Mouse (Mus musculus) cerebellum, adult 2 months (tissue): ENCODE measurements around the gene Mrrf. TPM values are rescaled to one million over a fixed set of nuclear protein-coding genes. Genes with fewer than 3 reads are reported as not detected.

Experiments used
- DNase-seq, 2 experiments: peaks; one replicate each; pipeline ENCODE4 v3.0.0; 2021
- H3K27ac ChIP-seq: fragments of 200-500 bp; 2 replicates; pipeline ENCODE4 v1.5.1; 2012; ENCODE audit warnings: low read length, control low read depth, inconsistent platforms; ENCODE audit not compliant: insufficient read depth
- H3K27me3 ChIP-seq: fragments of 200-500 bp; 2 replicates; pipeline ENCODE4 v1.6.1; 2012; ENCODE audit warnings: inconsistent platforms, mild to moderate bottlenecking, low read length, moderate library complexity; ENCODE audit not compliant: control insufficient read depth, insufficient read depth
- H3K4me1 ChIP-seq: fragments of 200-500 bp; 2 replicates; pipeline ENCODE4 v1.6.1; 2011; ENCODE audit warnings: low read length; ENCODE audit not compliant: control insufficient read depth, insufficient read depth
- H3K4me3 ChIP-seq: fragments of 200-500 bp; replicated peaks from 2 replicates; pipeline ENCODE3; 2011; ENCODE audit warnings: mild to moderate bottlenecking, low read depth, low read length, control low read depth; ENCODE audit not compliant: insufficient read depth
- CTCF ChIP-seq: fragments of 200-500 bp; IDR thresholded peaks from 2 replicates; pipeline ENCODE4 v1.5.1; 2011; ENCODE audit warnings: low read depth, mild to moderate bottlenecking, control low read depth, low read length, moderate library complexity, borderline replicate concordance; ENCODE audit not compliant: insufficient read depth
- POLR2A ChIP-seq: fragments of 200-500 bp; IDR thresholded peaks from 2 replicates; pipeline ENCODE4 v1.6.1; 2011; ENCODE audit warnings: low read length, control low read depth, borderline replicate concordance; ENCODE audit not compliant: insufficient read depth
- WGBS: fragments of 180-500 bp; shearing (Covaris S2); methylation state at CpG from one replicate; pipeline ENCODE4 v1.1.7; 2018; 5-methylcytosine and 5-hydroxymethylcytosine counted together
- polyA plus RNA-seq: library from polyadenylated mRNA; depleted of rRNA; stranded (reverse); fragments of >200 nt; gene quantifications from 2 replicates; pipeline ENCODE4 v1.2.3, GENCODE M21; 2012

Mrrf gene
- polyA plus RNA-seq, 1 experiment, result 25.1 TPM

DNA sequence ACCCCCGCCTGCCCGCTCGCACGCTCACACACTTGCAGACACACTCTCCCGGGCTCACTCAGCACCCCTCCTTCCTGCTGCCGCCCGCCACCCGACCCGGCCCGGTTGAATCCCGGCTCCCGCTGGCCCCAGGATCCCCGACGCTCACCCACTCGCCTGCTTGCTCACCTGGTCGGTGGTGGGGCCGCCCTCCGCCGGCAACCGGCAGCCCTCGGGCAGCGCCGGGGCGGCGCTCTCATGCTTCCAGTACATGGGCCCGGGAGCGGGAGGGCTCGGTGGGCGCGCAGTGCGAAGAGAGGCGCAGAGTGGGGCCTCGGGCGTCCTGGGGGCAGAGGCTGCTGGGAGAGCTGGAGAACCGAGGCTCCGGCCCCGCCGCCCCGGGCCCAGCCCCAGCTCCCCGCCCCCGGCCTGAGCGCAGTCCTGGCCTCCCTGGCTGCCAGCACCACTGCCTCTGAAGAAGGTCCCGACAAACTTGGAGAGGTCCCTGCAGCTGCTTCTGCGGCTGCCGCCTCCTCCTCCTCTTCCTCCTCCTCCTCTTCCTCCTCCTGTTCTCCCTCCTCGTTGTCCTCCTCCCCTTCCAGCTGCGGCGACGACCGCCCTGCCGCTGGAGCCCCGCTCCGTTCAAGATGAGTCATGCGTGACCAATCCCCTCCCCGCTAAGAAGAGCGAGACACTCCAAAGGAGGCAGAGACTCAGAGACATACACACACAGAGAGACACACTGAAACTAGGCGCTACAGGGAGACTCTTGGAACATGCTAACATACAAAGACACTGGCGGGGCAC lies 31.0 kb upstream of the Mrrf start, which contains the start of gene Lhx6:
TSS of gene Lhx6 (minus strand) at position 453 of the 786 bp plus-strand sequence.
- Histone ChIP-seq H3K4me1 (peaks cover 5% of the 10 kb centered on the region), H3K27me3 (peaks cover 12% of the 10 kb centered on the region; the same call in 1 of the 2 replicates), H3K4me3 (no peak within 1 kb of the TSS), H3K27ac (no peak within 1 kb of the TSS)
- TF ChIP-seq CTCF, result no peak
- no peak for TF ChIP-seq POLR2A
- whole genome bisulfite sequencing, result 2% methylated on average over 58 of the region's 58 CpGs
- no peak for DNase-seq

DNA sequence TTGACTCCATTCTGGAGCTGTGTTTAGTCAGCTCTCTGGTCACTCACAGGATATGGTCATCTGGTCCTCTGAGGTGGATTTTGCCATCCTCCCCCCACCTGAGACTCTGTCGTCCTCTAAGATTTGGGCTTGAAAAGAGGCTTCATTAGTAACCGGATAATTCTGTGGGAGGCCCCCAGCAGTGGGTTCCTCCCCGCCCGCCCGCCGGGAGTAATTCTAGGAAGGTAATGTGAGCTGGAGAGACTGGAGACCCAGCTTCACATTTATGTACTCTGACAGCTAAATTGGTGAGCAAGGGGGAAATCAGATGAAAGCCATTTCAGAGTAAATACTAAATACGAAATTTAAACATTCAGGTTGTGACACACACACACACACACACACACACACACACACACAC lies 27.6 kb upstream of the Mrrf start:
- Histone ChIP-seq H3K27ac (no peak overlapping the region), H3K4me1 (peaks cover 5% of the 10 kb centered on the region), H3K27me3 (peaks cover 9% of the 10 kb centered on the region; the same call in 1 of the 2 replicates), H3K4me3 (no peak overlapping the region)
- TF ChIP-seq POLR2A, result no peak
- 6% methylated on average over 7 of the region's 7 CpGs for WGBS
- no peak for DNase-seq

DNA sequence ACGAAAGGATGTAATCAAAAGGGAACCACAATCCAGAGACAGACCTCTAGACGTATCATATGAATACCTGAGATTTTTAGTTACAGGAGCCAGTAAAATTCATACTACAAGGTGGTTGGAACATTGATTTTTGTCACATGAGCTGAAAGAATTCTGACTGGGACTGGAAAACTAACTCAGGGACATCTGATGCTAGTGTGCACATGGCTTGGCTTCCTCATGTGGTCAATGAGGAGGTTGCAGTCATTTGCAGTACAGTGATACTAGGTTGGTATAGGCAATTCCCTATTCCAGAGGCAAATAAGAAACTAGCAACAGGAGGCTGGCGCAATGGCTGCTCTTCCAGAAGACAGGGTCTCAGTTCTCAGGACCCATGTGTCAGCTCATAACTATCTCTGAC lies 23.6 kb upstream of the Mrrf start:
- no peak for TF ChIP-seq POLR2A
- no peak for TF ChIP-seq CTCF
- Histone ChIP-seq H3K27me3 (no peaks in the 10 kb centered on the region; the same call in 1 of the 2 replicates), H3K4me1 (no peaks in the 10 kb centered on the region), H3K4me3 (no peak overlapping the region), H3K27ac (no peak overlapping the region)
- 82% methylated on average over 3 of the region's 3 CpGs for whole genome bisulfite sequencing
- DNase-seq, result no peak

DNA sequence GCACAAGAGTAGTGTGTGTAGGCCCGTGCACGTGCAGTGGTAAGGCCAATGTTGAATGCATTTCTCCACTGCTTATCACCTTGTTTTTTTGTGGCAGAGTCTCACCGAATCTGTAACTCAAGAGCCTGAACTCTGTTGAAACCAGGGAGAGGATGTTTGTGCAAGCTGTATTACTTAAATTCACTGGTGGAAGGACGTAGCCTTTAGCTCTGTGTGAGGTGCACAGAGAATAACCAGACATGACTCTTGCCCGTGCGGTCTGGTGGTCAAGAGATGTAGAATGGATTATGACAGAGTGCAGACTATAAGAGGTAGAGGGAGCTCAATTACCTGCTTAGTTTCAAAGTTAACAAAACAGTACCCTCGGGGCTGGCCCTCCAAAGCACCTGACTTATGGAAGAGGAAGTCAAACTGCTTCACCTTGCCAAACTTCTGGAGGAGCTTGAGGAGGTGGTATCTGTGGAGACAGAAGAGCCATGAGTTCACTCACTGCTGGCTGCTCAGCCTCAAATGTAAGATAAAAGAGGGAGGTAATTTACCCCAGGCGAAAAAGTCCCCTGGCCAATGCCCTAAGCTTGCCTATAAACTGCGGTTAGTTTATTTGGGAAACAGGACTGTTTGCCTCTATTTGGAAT lies 9.3 kb upstream of the Mrrf start:
- TF ChIP-seq POLR2A, result no peak
- no peak for TF ChIP-seq CTCF
- H3K27me3 ChIP-seq, result no peaks in the 10 kb centered on the region
- no peak for DNase-seq
- H3K4me1 ChIP-seq, result no peaks in the 10 kb centered on the region; the same call in 1 of the 2 replicates
- H3K27ac ChIP-seq, result no peak overlapping the region
- H3K4me3 ChIP-seq, result no peak overlapping the region
- WGBS, result 94% methylated on average over 9 of the region's 9 CpGs

DNA sequence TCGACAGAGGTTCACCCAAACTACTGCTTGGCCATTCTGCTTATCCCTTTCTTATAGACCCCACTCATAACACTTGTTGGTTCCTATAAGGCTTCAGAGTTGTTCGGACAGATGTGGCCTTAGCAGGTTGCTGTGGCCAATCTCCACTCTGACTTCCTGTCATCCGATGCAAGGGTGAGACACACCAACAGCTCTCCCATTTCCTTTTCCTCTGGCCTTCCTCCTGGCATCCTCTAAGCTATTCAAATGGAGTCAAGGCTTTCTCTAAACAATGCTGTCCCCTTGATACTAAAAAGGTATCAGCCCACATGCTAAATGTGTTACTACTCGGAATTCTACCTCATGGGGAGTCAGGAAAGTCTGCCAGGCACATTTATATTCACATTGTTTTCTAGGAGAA lies 8.2 kb upstream of the Mrrf start:
- no peaks in the 10 kb centered on the region for H3K27me3 ChIP-seq
- 80% methylated on average over 4 of the region's 4 CpGs for WGBS

DNA sequence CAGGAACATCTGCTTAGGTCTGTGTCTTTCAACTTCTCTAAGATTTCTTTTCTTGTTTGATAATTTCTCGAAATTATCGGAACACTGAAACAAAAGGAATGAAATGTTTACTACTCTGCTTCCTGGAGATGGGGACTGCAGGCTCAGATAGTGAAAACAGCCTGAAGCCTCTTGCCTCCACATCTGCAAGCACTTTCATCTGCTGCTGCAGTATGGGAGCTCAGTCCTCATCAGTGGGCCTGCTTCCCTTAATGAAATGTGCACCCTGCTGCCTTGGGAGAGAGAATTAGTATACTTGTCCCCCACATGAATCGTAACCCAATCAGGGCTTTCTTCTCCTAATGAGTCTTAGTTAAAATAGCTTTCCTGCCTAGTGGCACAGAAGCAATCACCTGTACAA lies 7.1 kb upstream of the Mrrf start:
- no peak overlapping the region for H3K27ac ChIP-seq
- WGBS, result 86% methylated on average over 3 of the region's 3 CpGs
- no peak for TF ChIP-seq POLR2A
- no peak for TF ChIP-seq CTCF
- H3K4me1 ChIP-seq, result no peaks in the 10 kb centered on the region; the same call in none of the 2 replicates
- DNase-seq, result no peak
- H3K27me3 ChIP-seq, result no peaks in the 10 kb centered on the region
- H3K4me3 ChIP-seq, result no peak overlapping the region

More for the DNA sequence above, 8.2 kb upstream of the Mrrf start:
- no peaks in the 10 kb centered on the region; the same call in 1 of the 2 replicates for H3K4me1 ChIP-seq
- no peak for DNase-seq
- TF ChIP-seq CTCF (no peak), POLR2A (no peak)
- H3K4me3 ChIP-seq, result no peak overlapping the region
- H3K27ac ChIP-seq, result no peak overlapping the region

DNA sequence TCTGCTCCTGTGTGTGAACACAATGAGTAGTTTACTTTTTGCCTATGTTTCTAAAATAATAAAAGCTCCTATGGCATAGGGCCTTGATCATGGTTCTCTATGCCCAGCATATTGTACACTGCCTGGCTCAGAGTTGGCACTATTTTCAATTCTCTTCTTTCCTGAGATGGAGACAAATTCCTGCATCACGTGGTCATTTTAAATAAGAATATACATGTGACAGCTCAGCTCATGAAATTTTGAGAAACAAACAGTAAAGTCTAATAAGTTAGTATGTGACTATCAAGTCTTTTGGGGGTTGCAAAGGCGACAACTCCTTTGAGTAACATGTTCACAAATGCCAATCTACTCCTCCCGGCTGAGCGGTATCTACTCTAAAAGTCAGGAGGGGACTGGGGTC lies 302 bp upstream of the Mrrf start:
- H3K27ac ChIP-seq, result peak overlapping the region; percentile 94
- DNase-seq, result no peak
- H3K4me1 ChIP-seq, result no peaks in the 10 kb centered on the region; the same call in 1 of the 2 replicates
- H3K4me3 ChIP-seq, result peak overlapping the region; percentile 92
- H3K27me3 ChIP-seq, result no peaks in the 10 kb centered on the region
- TF ChIP-seq POLR2A (no peak), CTCF (no peak)
- 1% methylated on average over 4 of the region's 4 CpGs for WGBS

DNA sequence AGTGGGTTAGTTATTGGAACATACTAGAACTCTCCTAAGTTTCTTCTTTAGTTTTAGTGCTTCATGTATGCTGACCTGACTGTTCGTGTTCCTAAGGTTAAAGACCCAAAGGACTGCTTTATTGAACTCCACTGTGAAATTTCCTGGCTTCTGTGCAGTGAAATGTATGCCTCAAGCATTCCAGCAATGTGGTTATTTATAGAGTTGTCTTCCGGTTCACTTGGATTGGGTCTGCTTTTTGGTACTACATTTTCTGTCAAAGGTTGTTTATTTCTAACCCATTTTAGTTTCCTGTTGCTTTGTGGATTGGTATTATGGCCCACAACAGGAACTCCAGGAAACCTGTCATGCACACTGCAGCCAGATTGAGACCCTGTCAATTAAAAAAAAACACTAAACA lies 2.9 kb downstream of the Mrrf start:
- TF ChIP-seq CTCF, result no peak
- TF ChIP-seq POLR2A, result no peak
- H3K27me3 ChIP-seq, result no peaks in the 10 kb centered on the region
- no peaks in the 10 kb centered on the region; the same call in 1 of the 2 replicates for H3K4me1 ChIP-seq
- no peak overlapping the region for H3K27ac ChIP-seq
- no peak for DNase-seq
- 66% methylated on average over 2 of the region's 2 CpGs for WGBS
- no peak overlapping the region for H3K4me3 ChIP-seq
